Mouse (Mus musculus) cerebellum, adult 9-10 months (tissue): Measurements from ENCODE around the gene Pacrg.
A peak's percentile ranks its signal among the peaks of the same experiment; 100 is the strongest.

Experiments
- DNase-seq: peaks from one replicate; pipeline ENCODE4 v3.0.0; 2022

Gene Pacrg

GRCm38 (mm10) chr17:10401529-10401928 lies 438.6 kb downstream of the Pacrg start:
- DNase-seq, result no peak

- DNase-seq, result no peak
Measured at GRCm38 (mm10) chr17:10399706-10400105, 440.4 kb downstream of the Pacrg start.

DNA sequence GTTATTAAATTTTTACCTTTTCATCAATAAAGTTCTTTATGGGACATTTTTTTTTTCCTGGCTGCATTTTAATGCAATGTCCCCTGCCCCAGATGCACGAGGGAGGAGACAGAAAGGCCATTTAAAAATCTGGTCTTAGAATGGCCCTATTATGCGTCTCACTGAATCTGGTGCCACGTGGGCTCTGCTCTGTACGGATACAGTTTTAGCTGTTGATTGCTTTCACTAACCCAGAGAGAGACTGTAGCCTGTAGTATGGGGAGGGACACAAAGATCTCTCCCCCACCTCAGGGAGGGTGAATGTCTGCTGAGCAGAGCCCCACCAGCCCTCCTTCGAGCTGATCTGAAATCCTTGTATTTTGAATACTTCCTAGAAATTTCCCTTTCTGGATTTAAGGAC lies 441.2 kb downstream of the Pacrg start:
- DNase-seq, result no peak

DNA sequence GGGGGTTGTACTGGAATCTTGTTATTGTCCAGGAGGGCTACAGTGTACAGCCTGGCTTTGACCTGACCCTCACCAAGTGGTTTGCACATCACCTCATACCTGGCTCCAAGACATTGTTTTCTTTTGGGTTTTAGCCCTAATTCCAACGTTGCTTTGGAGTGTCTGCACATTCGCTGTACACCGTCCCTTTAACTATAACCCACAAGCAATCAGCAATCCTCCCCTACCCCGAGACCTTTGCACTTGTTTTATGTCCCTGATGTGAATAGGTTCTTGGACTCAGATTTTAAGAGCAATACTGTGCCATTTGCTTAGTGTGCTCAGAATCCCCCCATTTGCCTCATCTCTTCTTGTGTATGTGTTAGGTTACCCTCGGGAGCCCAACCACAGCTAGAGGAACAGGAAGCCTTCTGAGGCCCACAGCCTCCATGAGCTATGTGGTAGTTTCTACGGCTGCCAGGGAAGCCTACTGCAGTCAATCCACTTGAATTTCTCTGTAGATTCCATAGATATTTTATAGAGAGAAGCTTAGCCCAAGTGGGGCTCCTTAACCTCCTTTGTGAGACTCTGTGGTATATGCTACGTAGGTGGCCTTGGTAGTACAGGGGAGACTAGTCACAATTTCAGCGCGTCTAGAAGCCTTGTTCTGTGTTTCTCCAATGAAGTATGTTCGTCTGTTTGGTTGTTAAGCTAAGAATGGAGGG lies 442.0 kb downstream of the Pacrg start:
- no peak for DNase-seq

DNA sequence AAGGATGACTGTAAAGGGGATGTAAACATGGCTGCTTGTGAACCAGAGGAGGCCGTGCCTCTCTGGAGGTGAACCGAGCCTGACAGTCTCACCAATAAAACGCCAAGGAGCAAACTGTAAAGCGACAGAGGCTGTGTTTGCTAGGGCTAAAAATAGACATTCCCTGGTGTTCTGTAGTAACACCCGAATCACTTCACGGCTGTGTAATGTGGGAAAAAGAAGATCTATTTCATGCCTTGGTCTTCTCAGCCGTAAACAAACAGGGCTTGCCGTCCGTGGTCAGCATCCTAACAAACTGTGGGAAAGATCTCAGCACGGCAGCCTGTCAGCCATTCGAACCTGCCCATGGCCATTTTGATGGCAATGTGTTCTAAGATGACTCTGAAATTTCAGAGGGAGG lies 442.8 kb downstream of the Pacrg start:
- no peak for DNase-seq

GRCm38 (mm10) chr17:10396863-10397262 lies 443.2 kb downstream of the Pacrg start:
- no peak for DNase-seq

- DNase-seq, result peak; percentile 42
Measured at GRCm38 (mm10) chr17:10394855-10395254, 445.3 kb downstream of the Pacrg start.

DNA sequence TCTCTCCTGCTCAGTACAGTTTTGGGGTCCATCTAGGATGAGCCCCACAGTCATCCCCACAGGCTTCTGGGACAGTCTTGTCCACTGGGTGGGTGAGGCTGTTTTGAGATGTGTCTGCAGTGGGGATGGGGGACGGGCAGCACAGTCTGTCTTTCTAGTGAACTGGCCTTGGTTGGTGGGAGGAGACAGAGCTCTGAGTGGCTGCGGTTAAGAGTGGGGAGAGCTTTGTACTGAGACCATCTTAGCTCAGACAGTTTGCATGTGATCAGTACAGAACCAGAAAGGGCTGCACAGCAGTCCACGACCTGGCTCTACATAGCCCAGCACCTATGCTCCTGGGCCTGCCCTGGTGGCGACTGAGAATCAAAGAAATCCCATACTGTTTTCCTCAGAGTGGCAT lies 446.3 kb downstream of the Pacrg start:
- DNase-seq, result no peak

GRCm38 (mm10) chr17:10392342-10393034 lies 447.6 kb downstream of the Pacrg start:
- DNase-seq, result no peak

- peak; percentile 44 for DNase-seq
Measured at GRCm38 (mm10) chr17:10390232-10391172, 449.6 kb downstream of the Pacrg start.

DNA sequence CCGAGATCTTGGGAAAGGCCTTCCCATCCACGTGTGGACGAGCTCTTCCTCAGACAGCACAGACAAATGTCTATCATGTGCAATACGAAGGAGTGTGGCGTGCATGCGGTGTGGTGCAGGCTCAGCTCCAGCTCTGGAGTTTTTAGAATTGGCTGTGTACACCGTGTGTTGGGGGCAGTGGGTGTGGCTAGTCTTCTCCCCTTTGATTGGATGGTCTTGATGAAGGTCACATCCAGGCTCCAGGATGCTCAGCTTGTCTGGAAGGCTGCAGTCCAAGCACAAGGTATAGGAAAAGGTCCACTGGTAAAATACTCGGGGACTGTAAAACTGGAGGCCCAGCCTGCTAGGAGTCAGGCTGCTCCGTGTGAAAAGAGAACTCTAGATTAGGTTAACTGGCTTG lies 450.4 kb downstream of the Pacrg start:
- DNase-seq, result no peak

DNA sequence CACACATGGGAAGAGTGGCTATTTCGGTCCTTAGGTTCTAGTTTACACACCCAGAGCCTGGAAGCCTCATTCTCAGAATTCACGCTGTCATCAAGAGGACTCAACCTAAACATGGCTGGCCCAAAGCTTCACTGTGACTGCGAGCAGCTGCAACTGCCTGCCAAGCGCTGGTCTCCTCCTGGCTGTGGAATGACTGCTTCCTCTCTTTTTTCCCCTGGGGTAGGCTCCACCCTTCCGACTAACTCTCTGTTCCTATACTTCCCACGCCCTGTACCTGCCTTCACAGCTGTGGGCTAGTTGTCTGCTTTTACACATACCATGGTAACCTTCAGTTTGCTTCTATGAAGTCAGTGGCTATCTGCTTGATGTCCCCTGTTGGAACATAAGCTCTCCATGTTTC lies 453.6 kb downstream of the Pacrg start:
- no peak for DNase-seq

GRCm38 (mm10) chr17:10383406-10383805 lies 456.7 kb downstream of the Pacrg start:
- no peak for DNase-seq

- no peak for DNase-seq
Measured at GRCm38 (mm10) chr17:10378467-10379175, 461.5 kb downstream of the Pacrg start.

- no peak for DNase-seq
Measured at GRCm38 (mm10) chr17:10377606-10378005, 462.5 kb downstream of the Pacrg start.

DNA sequence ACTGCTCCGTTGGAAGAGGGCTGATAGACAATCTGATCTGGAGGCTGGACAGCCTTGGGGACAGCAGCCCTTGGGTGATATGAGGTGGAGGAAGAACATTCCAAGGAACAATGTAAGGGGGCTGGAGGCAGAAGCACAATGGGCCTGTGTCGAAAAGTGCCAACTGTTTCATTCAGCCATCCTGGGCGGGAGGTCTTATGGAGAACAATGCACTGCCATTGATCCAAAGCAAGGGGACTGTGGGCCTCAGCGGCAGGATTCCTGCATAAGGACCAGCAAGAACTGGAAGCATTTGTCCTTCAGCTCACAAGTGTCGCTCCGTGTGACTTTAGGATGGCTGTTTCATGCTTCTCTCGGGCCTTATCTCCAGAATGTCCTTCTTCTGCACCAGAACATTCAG lies 465.8 kb downstream of the Pacrg start:
- DNase-seq, result no peak

DNA sequence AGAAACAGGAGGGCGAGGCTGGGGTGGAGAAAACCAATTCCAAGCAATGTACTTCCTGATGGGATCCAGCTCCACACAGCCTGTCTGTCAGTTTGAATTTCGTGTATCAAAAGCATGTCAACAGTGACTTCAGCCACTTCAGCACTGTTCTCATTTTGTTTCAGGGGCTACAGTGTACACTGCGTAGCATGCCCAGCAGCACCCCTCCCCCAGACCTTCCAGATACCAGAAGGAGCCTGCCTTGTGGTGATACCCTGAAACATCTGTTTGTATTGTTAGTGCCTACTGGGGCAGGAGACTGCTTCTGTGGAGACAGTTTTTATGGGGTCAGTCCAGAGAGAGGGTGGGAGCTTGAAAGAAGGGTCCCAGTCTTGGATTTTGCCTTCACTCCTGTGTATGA lies 466.4 kb downstream of the Pacrg start:
- no peak for DNase-seq

DNA sequence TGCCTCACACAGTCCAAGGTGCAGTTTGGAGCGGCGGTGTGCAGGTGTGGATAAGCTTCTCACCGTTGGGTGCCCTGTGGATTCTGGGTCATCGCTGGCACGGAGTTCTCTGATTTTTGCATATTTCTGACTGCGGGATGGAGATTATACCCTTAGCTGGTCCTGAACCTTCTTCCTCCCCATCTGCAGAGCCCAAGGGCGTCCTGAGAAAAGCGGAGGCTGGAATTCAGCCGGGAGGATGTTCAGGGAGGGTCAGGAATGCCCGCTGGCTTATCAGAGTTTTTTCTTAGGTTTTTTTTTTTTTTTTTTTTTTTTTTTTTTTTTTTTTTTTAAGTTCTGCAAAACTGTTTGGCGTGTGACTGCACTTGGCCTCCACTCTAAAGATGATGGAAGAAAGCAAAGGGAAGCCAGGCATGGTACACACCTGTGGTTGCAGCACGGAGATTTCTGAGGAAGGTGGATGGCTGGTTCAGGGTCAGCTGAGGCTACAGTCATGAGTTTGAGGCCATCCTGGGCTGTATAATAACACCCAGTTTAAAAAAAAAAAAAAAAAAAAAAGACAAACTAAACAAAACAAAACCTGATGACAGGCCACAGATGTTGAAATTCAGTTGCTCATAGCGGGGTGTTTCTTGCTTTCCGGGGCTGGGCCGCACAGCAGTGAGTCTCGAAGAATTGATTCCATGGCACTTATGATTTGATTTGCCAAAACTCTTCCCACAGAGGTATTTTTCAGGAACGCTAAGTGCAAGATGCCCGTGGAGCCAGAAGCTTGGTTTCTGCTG lies 467.9 kb downstream of the Pacrg start:
- DNase-seq, result no peak

DNA sequence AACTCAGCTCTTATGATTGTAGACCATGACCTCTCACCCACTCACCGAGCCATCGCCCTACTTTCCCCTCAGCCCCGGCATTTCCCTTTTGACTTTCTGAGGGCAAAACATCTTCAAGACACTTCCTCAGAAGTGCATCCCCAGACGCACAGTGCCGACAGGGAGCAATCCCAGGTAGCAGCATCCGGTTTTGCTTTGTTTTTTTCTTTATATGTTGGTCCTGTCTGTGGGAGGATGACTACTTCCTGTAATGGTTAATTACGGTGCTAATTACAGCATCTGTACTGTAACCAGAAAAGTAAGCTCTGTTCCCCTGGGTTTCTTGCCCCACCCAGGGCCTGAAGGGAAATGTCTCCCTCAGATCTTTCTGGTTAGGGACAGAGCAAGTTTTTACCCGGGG lies 468.6 kb downstream of the Pacrg start:
- DNase-seq, result no peak

DNA sequence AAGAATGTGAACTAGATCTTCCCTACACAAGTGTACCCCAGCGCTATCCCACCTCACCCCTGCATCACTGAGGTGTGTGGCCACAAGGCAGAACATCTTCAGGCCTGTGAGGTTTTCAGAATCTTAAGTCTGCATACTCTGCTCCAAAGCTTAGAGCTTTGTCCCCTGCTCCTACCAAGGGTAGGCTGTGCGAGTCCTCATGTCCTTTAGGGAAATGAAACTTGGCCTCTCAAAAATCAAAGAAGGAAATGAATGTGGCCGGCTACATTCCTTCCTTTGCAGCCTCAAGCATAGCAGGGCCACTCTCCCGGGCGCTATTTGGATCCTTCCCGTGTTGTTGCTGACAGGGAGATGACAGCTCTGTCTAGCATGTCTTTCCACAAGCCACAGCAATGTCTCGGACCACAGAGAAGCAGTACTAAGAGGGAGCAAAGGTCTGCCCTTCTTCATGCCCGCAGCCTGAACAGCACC lies 469.4 kb downstream of the Pacrg start:
- DNase-seq, result no peak

DNA sequence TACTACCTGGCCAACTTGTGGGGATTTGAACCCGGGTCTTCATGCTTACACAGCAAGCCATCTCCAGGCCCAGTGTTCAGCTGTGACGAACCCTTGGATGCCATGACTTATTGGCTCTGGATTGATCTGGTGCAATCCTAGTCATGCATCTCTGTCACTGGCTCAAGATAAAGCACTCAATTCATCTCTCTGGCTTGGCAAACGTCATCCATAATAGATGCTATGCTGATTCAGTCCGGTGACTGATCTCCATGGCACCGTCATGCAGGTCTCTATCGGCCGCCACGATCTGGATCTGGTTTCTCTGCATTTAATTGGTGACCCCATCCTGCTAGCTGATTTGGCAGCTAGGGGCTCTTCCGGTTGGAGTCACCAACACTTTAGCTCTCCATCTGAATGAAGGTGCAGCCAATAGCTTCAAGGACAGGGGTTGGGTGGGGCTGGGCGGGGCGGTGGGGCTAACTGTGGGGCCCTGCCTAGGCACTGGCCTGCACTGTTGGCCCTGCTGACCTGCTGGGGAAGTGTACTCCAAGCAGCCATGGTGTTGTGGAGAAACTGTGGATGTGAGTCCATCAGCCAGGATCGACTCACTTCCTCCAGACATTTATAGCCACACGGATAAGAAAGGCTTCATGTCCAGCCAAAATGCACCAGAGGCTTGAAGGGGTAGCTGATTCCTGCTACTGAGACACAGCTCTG lies 470.0 kb downstream of the Pacrg start:
- DNase-seq, result no peak
